ENCODE assay signal across 11 mouse cellular contexts in genomic region chrX:140406079-140406478, GRCm38 (mm10). TPM values are rescaled to one million over a fixed set of nuclear protein-coding genes. Genes with fewer than 3 reads are reported as not detected.
DNase-seq lines count a peak whose midpoint lies in the region; ATAC-seq and TF ChIP-seq lines count a peak whose summit lies in the region.
"Had no signal": no experiment of that assay in that cellular context is flagged by ENCODE, and none has a peak within 500 bp of the region (broad histone marks: within the 10 kb centered on the region; RNA-seq: fewer than 3 reads in every experiment).

No protein-coding gene starts in this region.

- H3K36me3 ChIP-seq in embryonic facial prominence, embryonic 14.5 days (ENCODE audit: control insufficient read depth, insufficient read depth, low read length) = no peaks in the 10 kb centered on the region
- no peaks in the 10 kb centered on the region for H3K36me3 ChIP-seq in embryonic facial prominence, embryonic 10.5 days (replicated peaks)
- H3K36me3 ChIP-seq in stomach, embryonic 14.5 days (ENCODE audit: control insufficient read depth, insufficient read depth, low read length) = no peaks in the 10 kb centered on the region
- no peaks in the 10 kb centered on the region for H3K36me3 ChIP-seq in stomach, postnatal 0 days (ENCODE audit: control insufficient read depth, insufficient read depth, low read length)

- intact Hi-C loops in left cerebral cortex, postnatal 4 days (cut with DNase I) = no loop called here
- intact Hi-C loops in left cerebral cortex, postnatal 10 days (cut with DNase I) = no loop called here

- H3K9me3 ChIP-seq in embryonic facial prominence, embryonic 14.5 days (ENCODE audit: control insufficient read depth, low read length) = no peaks in the 10 kb centered on the region
- H3K9me3 ChIP-seq in embryonic facial prominence, embryonic 10.5 days = no peaks in the 10 kb centered on the region
- H3K9me3 ChIP-seq in stomach, embryonic 14.5 days (ENCODE audit: control insufficient read depth, low read depth, low read length) = no peaks in the 10 kb centered on the region
- no peaks in the 10 kb centered on the region for H3K9me3 ChIP-seq in stomach, postnatal 0 days (ENCODE audit: control insufficient read depth, low read length)

- 0 out of 2 replicates have a peak, but pooled peaks have one; percentile 15 for ATAC-seq in embryonic facial prominence, embryonic 14.5 days (ENCODE audit: low read depth)
- ATAC-seq in stomach, embryonic 14.5 days (ENCODE audit: insufficient number of reproducible peaks, insufficient read depth, low FRiP score, low read depth) = peak; percentile 33; the same call in 1 of the 2 replicates
- ATAC-seq in stomach, postnatal 0 days (ENCODE audit: low FRiP score, low TSS enrichment) = no peak

- peak; percentile 14 for DNase-seq in embryonic facial prominence, embryonic 14.5 days (ENCODE audit: low spot score)
- no peak for DNase-seq in embryonic facial prominence, embryonic 10.5 days (ENCODE audit: low spot score)
- peak; percentile 32 for DNase-seq in left cerebral cortex, postnatal 4 days
- DNase-seq in left cerebral cortex, postnatal 10 days (ENCODE audit: extremely low spot score in 1 of 2, low spot score in 2 of 2) = no peak
- DNase-seq in stomach, postnatal 0 days (ENCODE audit: low spot score) = no peak
- no peak for DNase-seq in urinary bladder, adult 18-20 months (ENCODE audit: low spot score in 2 of 2)
- DNase-seq in urinary bladder, postnatal 10 days (ENCODE audit: low spot score) = no peak
- DNase-seq: adrenal gland, postnatal 25 days; cerebellum, adult 11 months had no signal

- peaks cover 2% of the 10 kb centered on the region; the same call in 1 of the 2 replicates for H3K27me3 ChIP-seq in embryonic facial prominence, embryonic 14.5 days (replicated peaks; ENCODE audit: control insufficient read depth, insufficient read depth, low read length)
- H3K27me3 ChIP-seq in embryonic facial prominence, embryonic 10.5 days (replicated peaks; ENCODE audit: low read depth, poor library complexity, severe bottlenecking) = peaks cover 88% of the 10 kb centered on the region
- no peaks in the 10 kb centered on the region for H3K27me3 ChIP-seq in stomach, embryonic 14.5 days (ENCODE audit: control insufficient read depth, insufficient read depth, low read length)
- no peaks in the 10 kb centered on the region for H3K27me3 ChIP-seq in stomach, postnatal 0 days (ENCODE audit: control insufficient read depth, insufficient read depth, low read length)

- no peak overlapping the region for H3K27ac ChIP-seq in embryonic facial prominence, embryonic 14.5 days (replicated peaks; ENCODE audit: low read depth, low read length)
- H3K27ac ChIP-seq in embryonic facial prominence, embryonic 10.5 days (replicated peaks) = no peak overlapping the region
- H3K27ac ChIP-seq in stomach, embryonic 14.5 days (ENCODE audit: low read length) = no peak overlapping the region
- no peak overlapping the region for H3K27ac ChIP-seq in stomach, postnatal 0 days (replicated peaks)

- no peak for TF ChIP-seq CTCF in stomach, postnatal 0 days (IDR thresholded peaks at IDR 0.05; ENCODE audit: low read depth)

- H3K9ac ChIP-seq in embryonic facial prominence, embryonic 14.5 days (ENCODE audit: low read depth, low read length) = no peak overlapping the region
- H3K9ac ChIP-seq in stomach, embryonic 14.5 days (replicated peaks; ENCODE audit: low read depth, low read length) = no peak overlapping the region
- no peak overlapping the region for H3K9ac ChIP-seq in stomach, postnatal 0 days (ENCODE audit: low read length)

- 6% methylated on average over 2 of the region's 4 CpGs for WGBS in embryonic facial prominence, embryonic 14.5 days
- WGBS in embryonic facial prominence, embryonic 10.5 days = 44% methylated on average over 4 of the region's 4 CpGs
- 54% methylated on average over 3 of the region's 4 CpGs for WGBS in stomach, embryonic 14.5 days
- 39% methylated on average over 4 of the region's 4 CpGs for WGBS in stomach, postnatal 0 days

- no peak for TF ChIP-seq EP300 in stomach, postnatal 0 days (optimal IDR thresholded peaks at IDR 0.05)

- no peak overlapping the region for H3K4me2 ChIP-seq in embryonic facial prominence, embryonic 14.5 days (ENCODE audit: low read depth, low read length)
- H3K4me2 ChIP-seq in stomach, embryonic 14.5 days (replicated peaks; ENCODE audit: low read depth, low read length) = no peak overlapping the region
- no peak overlapping the region for H3K4me2 ChIP-seq in stomach, postnatal 0 days (replicated peaks; ENCODE audit: low read depth)
- H3K4me2 ChIP-seq: liver, embryonic 11.5 days had no signal

- no peak overlapping the region for H3K4me3 ChIP-seq in embryonic facial prominence, embryonic 14.5 days (ENCODE audit: low read depth, low read length)
- no peak overlapping the region for H3K4me3 ChIP-seq in embryonic facial prominence, embryonic 10.5 days
- no peak overlapping the region for H3K4me3 ChIP-seq in stomach, embryonic 14.5 days (ENCODE audit: low read depth, low read length)
- H3K4me3 ChIP-seq in stomach, postnatal 0 days (ENCODE audit: low read depth, low read length) = no peak overlapping the region

- no peaks in the 10 kb centered on the region for H3K4me1 ChIP-seq in embryonic facial prominence, embryonic 14.5 days (ENCODE audit: control insufficient read depth, insufficient read depth, low read length)
- H3K4me1 ChIP-seq in embryonic facial prominence, embryonic 10.5 days = peaks cover 3% of the 10 kb centered on the region; the same call in 1 of the 2 replicates
- H3K4me1 ChIP-seq in stomach, embryonic 14.5 days (ENCODE audit: control insufficient read depth, insufficient read depth, low read length) = no peaks in the 10 kb centered on the region
- H3K4me1 ChIP-seq in stomach, postnatal 0 days (replicated peaks; ENCODE audit: control insufficient read depth, insufficient read depth) = no peaks in the 10 kb centered on the region

RNA-seq across cellular contexts. Expression of gene Prps1, which starts 50.3 kb away (rescaled TPM):
- polyA plus RNA-seq in embryonic facial prominence, embryonic 14.5 days (2014; fragmentation: Nextera tagmentation; extraction: Ambion mirVana) = 45.1 and 47.0 TPM in 2 replicates
- polyA plus RNA-seq in embryonic facial prominence, embryonic 10.5 days (2016; fragmentation: Nextera tagmentation; extraction: Ambion mirVana) = 89.6 TPM in 2 replicates
- 10 to 100 TPM; 64.9 to 68.6 TPM for total RNA-seq in left cerebral cortex, postnatal 4 days (2021)
- total RNA-seq in left cerebral cortex, postnatal 10 days (2021) = 10 to 100 TPM; 71.1 to 76.4 TPM
- 32.4 and 35.5 TPM in 2 replicates for polyA plus RNA-seq in stomach, embryonic 14.5 days (2014; fragmentation: Nextera tagmentation; extraction: Ambion mirVana)
- 18.2 and 18.3 TPM in 2 replicates for polyA plus RNA-seq in stomach, postnatal 0 days (2015; fragmentation: Nextera tagmentation; extraction: Ambion mirVana)

Comparison
In these comparisons a context has a peak if more than half of its experiments do, and no peak if none do; other contexts are left out.
1. DNase-seq: peak in embryonic facial prominence, embryonic 14.5 days (single experiment) and left cerebral cortex, postnatal 4 days (single experiment); none in embryonic facial prominence, embryonic 10.5 days (single experiment), left cerebral cortex, postnatal 10 days (0 of 2), stomach, postnatal 0 days (single experiment), urinary bladder, adult 18-20 months (0 of 2) and urinary bladder, postnatal 10 days (single experiment).